Mouse (Mus musculus): ENCODE results near the gene Krtap12-1.

DNA sequence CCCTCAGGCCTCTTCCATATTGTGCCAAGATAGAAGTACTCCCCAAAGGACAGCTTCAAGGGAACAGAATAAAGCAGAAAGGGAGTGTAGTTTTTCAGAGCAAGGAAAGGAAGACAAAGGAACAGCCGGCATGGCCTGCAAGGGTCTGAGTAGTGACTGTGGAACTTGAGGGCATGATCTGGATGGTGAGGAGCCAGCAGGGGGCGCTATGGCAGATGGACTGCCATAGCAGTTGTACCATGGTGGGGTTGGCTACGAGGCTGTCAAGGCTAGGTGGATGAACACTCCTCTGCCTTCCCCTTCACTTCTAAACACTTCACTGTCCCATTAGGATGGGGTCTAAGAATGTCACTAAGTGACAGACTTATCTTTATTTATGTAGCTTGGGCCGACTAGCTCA, 8.8 kb downstream of the Krtap12-1 start:
- TF ChIP-seq CTCF (conservative IDR thresholded peaks at IDR 0.05; ENCODE audit: low read length): peak; percentile 47
- no peak for TF ChIP-seq NANOG (IDR thresholded peaks at IDR 0.05; ENCODE audit: borderline replicate concordance, low read length)
- no peak for TF ChIP-seq POU5F1 (IDR thresholded peaks at IDR 0.05; ENCODE audit: borderline replicate concordance, low read length)
